Mouse (Mus musculus): ENCODE results near the gene Ang. TPM values are rescaled to one million over a fixed set of nuclear protein-coding genes. Genes with fewer than 3 reads are reported as not detected.

Gene Ang
- polyA plus RNA-seq, 3 experiments from 2014 or later, result 3.2 to 8.4 (median 3.8) TPM

GRCm38 (mm10) chr14:51129624-51129975 is 38.6 kb downstream of the Ang start:
- ATAC-seq, result no peak

DNA sequence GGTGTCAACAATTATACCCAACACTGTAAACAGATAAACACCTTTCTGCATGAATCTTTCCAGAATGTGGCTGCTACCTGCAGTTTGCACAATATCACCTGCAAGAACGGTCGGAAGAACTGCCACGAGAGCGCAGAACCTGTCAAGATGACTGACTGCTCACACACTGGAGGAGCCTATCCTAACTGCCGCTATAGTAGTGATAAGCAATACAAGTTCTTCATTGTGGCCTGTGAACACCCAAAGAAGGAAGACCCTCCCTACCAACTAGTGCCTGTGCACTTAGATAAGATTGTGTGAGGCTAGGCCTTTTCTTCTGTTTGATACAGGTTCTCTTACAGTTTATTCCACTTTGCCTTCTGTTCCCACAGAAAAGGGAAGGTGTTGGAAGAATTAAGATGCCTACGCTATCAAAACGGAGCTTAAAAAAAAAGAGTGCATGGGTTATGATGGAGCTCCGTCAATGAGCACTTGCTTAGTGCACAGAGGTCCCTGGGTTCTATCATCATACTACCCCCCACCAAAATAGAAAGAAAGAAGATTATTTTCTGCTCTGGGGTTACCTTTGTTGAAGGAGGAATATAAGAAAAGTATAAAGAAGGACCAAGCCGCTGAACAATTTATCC is 39.5 kb downstream of the Ang start:
- ATAC-seq, result no peak

DNA sequence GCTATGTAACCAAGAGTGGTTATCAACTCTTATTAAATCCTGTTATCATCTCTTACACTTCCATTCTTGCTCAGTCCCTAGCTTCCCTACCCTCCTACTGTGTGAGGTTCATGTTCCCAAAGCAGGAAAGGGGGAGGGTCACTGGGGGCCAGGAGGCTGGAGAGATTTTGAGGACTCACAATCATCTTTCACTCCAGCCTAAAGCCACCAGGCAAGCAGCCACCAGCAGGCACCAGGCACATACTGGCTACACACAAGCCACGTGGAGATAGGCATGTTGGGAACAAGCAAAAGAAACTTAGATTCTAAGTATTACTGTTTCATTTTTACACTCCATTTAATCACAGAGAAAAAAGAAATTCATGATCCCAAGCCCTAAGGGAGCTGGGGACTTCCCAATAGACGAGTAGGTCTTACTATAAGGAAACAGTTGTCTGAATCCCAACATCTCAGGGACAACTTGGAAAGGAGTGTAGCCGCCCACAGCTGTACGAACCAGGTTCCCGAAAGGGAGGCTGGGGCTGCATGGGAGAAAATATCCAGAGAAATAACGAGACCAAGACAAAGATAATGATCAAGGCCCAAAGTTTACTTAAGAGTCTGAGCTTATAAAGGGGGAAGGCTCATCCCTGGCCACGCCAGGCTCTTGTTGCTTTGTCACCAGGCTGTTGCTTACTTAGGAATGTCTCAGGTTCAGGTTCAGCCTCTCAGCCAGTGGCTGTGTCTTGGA is 40.3 kb downstream of the Ang start:
- no peak for ATAC-seq

- no peak for ATAC-seq
Measured at GRCm38 (mm10) chr14:51132372-51132771, 41.4 kb downstream of the Ang start.

DNA sequence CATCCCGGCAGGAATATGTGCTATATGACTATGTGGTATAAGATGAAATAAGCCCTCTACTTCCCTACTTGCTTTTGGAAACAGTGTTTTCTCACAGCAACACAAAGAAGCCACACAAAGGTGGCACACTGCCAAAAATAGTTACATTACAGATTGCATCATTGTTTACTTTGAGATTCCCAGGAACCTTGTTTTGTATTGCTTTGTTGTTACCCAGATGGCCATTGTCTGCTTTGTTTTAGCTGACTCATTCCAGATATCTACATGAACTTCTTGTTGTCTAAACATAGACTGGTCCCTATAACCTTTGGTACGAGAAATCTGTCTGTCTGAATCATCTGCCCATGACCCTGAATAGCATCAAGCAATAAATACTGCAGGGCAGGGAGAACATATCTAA is 49.4 kb downstream of the Ang start:
- no peak for ATAC-seq

- ATAC-seq, result no peak
Measured at GRCm38 (mm10) chr14:51142119-51142518, 51.2 kb downstream of the Ang start.

- no peak for ATAC-seq
Measured at GRCm38 (mm10) chr14:51142568-51142967, 51.6 kb downstream of the Ang start.

DNA sequence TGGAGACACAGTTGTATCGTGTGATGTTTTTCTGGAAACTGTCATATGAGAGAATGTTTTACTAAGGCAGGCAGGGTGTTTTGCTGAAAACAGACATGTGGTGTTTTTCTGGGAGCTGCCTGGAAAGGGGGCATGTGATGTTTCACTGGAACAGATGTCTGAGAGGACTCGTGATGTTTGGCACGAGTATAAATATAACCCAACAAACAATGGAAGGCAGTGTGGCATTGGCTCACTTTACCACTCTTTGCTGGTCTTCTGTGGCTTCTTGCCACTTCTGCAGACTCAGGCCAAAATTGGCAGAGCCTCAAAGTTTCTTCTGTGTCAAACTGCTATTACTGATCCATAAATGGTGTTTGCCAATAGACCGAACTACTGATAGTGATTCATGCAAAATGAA is 52.3 kb downstream of the Ang start:
- no peak for ATAC-seq

DNA sequence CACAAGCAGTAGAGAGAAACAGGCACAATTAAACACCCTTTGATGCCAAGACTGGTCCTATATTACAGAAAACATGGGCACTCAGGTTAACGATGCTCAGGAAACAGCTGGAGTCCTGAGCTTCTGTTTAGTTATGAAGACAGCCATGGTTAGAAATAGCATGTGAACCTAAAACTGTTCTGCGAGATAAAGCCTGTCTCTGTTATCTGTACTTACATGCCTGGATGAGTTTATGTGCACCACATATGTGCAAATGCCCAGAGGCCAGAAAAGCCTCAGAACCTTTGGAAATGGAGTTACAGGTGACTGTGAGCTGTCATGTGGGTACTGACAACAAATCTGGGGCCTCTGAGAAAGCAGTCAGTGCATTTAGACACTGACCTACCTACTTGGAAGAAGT is 53.0 kb downstream of the Ang start:
- ATAC-seq, result no peak

DNA sequence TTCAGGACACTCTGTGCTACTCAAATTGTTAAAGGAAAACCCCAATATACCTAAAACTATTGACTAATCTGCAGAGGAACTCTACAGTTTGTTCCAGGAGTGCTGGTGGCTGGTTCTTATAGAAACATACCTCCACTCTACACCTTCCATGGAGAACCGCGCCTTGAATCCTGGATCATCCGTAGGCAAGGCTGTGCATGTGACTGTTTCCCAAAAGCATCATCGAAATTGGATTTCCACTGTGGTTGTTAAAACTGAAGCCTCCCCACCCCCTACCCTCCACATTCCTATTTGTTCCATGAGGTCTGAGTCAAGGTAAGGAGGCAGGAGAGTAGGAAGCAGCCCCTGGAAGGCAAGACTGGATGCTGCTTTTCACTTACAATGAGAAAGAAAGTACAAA is 53.5 kb downstream of the Ang start:
- ATAC-seq, result no peak

DNA sequence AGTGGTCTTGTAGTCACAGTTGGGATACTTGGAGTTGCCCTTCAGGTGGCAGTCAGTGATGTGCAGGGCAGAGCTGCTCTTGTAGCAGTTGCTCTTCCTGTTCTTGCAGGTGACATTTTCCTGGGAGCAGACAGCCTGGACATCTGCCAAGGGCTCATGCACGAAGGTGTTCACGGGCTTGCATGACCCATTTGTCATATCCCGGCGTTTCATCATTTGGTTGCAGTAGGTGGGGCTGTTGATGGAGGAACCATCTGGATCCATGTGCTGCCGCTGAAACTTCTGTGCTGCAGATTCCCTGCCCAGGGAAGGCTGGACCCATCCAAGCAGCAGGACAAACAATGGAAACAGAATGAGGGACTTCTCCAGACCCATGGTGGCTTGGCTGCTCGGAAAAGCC is 54.6 kb downstream of the Ang start:
- no peak for ATAC-seq

DNA sequence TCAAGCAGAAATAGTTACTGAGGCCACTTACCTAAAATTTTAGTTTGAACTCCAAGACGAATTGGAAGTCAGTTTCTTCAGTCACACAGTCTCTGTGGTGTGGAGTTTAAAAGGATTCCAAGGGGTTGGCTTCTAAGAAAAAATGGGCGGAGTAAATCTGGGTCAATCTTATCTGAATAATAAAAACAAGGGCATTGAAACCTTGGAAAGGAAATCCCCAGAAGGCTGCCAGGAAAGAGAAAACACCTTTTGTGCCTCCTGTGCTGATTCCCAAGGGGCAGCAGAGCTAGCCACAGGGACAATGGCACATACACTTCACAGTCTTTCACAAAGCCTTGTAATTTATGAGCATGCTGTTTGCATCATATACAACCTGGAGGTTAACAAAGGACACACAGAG is 55.7 kb downstream of the Ang start, which contains the start of gene Rnase1:
TSS of gene Rnase1 (minus strand) at position 101 of the 400 bp plus-strand sequence.
- ATAC-seq, result no peak

DNA sequence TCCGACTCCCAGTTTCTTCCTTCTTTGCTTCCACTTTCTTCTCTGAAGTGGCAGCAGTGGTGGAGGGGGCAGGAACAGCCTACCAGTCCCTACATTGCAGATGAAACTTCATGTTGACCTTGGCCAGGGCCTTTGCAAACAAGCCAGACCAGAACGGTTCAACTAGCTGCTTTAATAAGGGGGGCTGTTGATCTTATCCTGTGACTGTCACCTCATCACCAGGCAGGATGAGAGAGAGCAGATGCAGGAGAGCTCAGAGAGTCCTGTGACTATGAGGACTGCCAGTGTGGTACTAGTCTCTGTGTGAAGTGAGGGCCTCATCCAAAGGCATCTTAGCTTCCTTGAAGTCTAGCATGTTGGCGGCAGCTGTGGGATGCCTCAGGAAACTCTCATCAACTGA is 57.1 kb downstream of the Ang start:
- no peak for ATAC-seq

DNA sequence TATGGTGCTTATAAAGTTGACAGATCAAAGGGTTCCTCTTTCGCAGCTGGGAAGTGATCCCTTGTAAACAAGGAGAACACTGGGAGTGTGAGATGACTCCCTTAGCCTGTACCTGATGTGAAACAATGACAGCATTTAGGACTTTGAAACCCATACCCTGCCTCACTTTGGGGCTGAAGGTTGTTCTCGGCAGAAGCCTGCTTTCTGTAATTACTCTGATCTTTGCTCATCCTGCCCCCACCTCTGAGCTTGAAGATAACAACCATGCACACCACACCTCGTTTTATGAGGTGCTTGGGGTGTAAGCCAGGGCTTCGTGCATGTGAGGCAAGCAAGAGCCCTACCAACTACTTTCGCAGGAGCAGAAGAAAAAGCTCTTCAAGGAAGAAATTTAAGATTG is 58.2 kb downstream of the Ang start:
- ATAC-seq, result no peak

DNA sequence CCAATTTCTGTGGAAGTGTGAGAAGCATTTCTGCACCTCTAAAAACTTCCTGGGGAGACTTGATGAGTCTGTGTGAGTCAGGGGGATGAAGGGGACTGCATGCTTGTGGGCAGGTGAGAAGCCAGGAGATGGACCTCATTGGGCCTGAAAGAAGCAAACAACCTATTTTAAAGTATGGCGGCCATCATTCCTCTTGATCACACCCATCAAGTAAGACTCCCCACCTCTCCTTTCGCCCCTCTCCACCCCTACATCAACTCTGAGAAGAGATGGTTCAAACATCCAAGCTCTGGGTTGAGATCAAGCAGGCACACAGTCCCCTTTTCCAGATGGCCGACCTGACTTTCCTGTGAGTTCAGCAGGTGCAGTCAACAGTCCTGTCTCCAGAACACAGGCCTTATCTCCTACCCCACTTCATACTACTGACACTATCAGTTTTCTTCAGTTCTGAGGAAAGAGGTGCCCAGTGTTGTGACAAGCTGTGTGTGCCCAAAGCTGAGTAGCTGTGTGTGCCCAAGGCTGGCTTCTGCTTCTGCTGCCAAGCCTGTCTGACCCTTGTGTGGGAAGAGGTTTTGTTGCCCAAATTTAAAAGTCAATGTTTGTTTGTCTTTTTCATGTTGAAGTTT is 59.4 kb downstream of the Ang start:
- no peak for ATAC-seq

Other genes starting within 250 kb of the Ang start
- gene Tep1, start 220.6 kb upstream of the Ang start, polyA plus RNA-seq (2017; shearing (Covaris generic)), result 10 to 100 TPM; 16.0 to 28.0 (median 19.8) TPM
- under 1 TPM in 2 of 3 experiments, not detected in 1; 0.09 to 0.13 TPM for gene Klhl33, start 193.6 kb upstream of the Ang start, polyA plus RNA-seq (2017; shearing (Covaris generic))
- 10 to 100 TPM; 68.7 to 77.3 (median 74.3) TPM for gene Osgep, start 166.3 kb upstream of the Ang start, polyA plus RNA-seq (2017; shearing (Covaris generic))
- 100 to 1,000 TPM in 1 of 3 experiments, 10 to 100 TPM in 2; 54.2 to 100 (median 91.0) TPM for gene Apex1, start 166.2 kb upstream of the Ang start, polyA plus RNA-seq (2017; shearing (Covaris generic))
- 1 to 10 TPM; 4.4 to 6.6 (median 4.8) TPM for gene Pip4p1, start 160.3 kb upstream of the Ang start, polyA plus RNA-seq (2017; shearing (Covaris generic))
- 10 to 100 TPM; 64.4 to 88.0 (median 67.9) TPM for gene Pnp, start 160.1 kb upstream of the Ang start, polyA plus RNA-seq (2017; shearing (Covaris generic))
- 1 to 10 TPM in 2 of 3 experiments, not detected in 1; 5.9 to 7.5 TPM for gene Gm49342, start 146.6 kb upstream of the Ang start, polyA plus RNA-seq (2017; shearing (Covaris generic))
- gene Pnp2, start 135.2 kb upstream of the Ang start, polyA plus RNA-seq (2017; shearing (Covaris generic)), result 1 to 10 TPM in 2 of 3 experiments, under 1 TPM in 1; 0.92 to 2.8 (median 1.5) TPM
- not detected for gene Rnase10, start 83.4 kb upstream of the Ang start, polyA plus RNA-seq (2017; shearing (Covaris generic))
- gene Rnase9, start 49.3 kb upstream of the Ang start, polyA plus RNA-seq (2017; shearing (Covaris generic)), result not detected
- gene Rnase11, start 41.0 kb upstream of the Ang start, polyA plus RNA-seq (2017; shearing (Covaris generic)), result not detected
- gene Rnase12, start 33.5 kb upstream of the Ang start, polyA plus RNA-seq (2017; shearing (Covaris generic)), result not detected
- under 1 TPM in 1 of 3 experiments, not detected in 2; 0.48 TPM for gene Olfr750, start 16.7 kb upstream of the Ang start, polyA plus RNA-seq (2017; shearing (Covaris generic))
- 10 to 100 TPM; 10.3 to 27.1 (median 16.7) TPM for gene Rnase4, start 73 bp upstream of the Ang start, polyA plus RNA-seq (2017; shearing (Covaris generic))
- gene Eddm3b, start 23.3 kb downstream of the Ang start, polyA plus RNA-seq (2017; shearing (Covaris generic)), result not detected
- gene Rnase6, start 32.8 kb downstream of the Ang start, polyA plus RNA-seq (2017; shearing (Covaris generic)), result 1 to 10 TPM; 1.4 to 2.7 (median 2.3) TPM
- gene Rnase1, start 55.6 kb downstream of the Ang start, polyA plus RNA-seq (2017; shearing (Covaris generic)), result not detected
- gene Rnase2b, start 71.1 kb downstream of the Ang start, polyA plus RNA-seq (2017; shearing (Covaris generic)), result not detected
- not detected for gene Ang2, start 108.0 kb downstream of the Ang start, polyA plus RNA-seq (2017; shearing (Covaris generic))
- not detected for gene Ear14, start 112.2 kb downstream of the Ang start, polyA plus RNA-seq (2017; shearing (Covaris generic))
- gene Rnase2a, start 165.0 kb downstream of the Ang start, polyA plus RNA-seq (2017; shearing (Covaris generic)), result not detected

Data from inflammation-experienced regulatory T-cells, adult 6 months (primary cell).